Mouse (Mus musculus) lung, embryonic 16.5 days (tissue): ENCODE measurements around the gene Bphl. TPM values are rescaled to one million over a fixed set of nuclear protein-coding genes. Genes with fewer than 3 reads are reported as not detected.

Source experiments
- ATAC-seq: fragments of 200-750 bp; cut with Nextera tagmentation; 2 replicates; pipeline ENCODE4 v1.8.0; 2017; ENCODE audit warnings: low read depth, mild to moderate bottlenecking, moderate library complexity
- H3K27ac ChIP-seq: fragments of 300-500 bp; sonication (generic); 2 replicates; pipeline ENCODE4 v1.5.1; 2014; ENCODE audit warnings: mild to moderate bottlenecking, control low read depth, low read length
- H3K27me3 ChIP-seq: fragments of 300-500 bp; sonication (generic); 2 replicates; pipeline ENCODE4 v1.6.1; 2014; ENCODE audit warnings: low read depth, low read length, mixed read lengths; ENCODE audit not compliant: control insufficient read depth, insufficient read depth
- H3K36me3 ChIP-seq: fragments of 300-500 bp; sonication (generic); 2 replicates; pipeline ENCODE4 v1.6.1; 2014; ENCODE audit warnings: low read length; ENCODE audit not compliant: control insufficient read depth, insufficient read depth
- H3K4me1 ChIP-seq: fragments of 300-500 bp; sonication (generic); replicated peaks from 2 replicates; pipeline ENCODE4 v1.6.1; 2014; ENCODE audit warnings: low read length, mixed read lengths; ENCODE audit not compliant: control insufficient read depth, insufficient read depth
- H3K4me2 ChIP-seq: fragments of 300-500 bp; sonication (generic); 2 replicates; pipeline ENCODE4 v1.6.1; 2014; ENCODE audit warnings: low read depth, low read length, control low read depth
- H3K4me3 ChIP-seq: fragments of 300-500 bp; sonication (generic); 2 replicates; pipeline ENCODE4 v1.5.1; 2014; ENCODE audit warnings: mild to moderate bottlenecking, low read length, control low read depth
- H3K9ac ChIP-seq: fragments of 300-500 bp; sonication (generic); 2 replicates; pipeline ENCODE4 v1.6.1; 2014; ENCODE audit warnings: low read length, control low read depth
- H3K9me3 ChIP-seq: fragments of 300-500 bp; sonication (generic); 2 replicates; pipeline ENCODE4 v1.6.1; 2016; ENCODE audit warnings: low read length; ENCODE audit not compliant: control insufficient read depth
- WGBS: fragments of 180-500 bp; shearing (Covaris S2); extraction: QIAGEN DNeasy Blood & Tissue Kit; methylation state at CpG from one replicate; pipeline ENCODE4 v1.1.7; 2014; 5-methylcytosine and 5-hydroxymethylcytosine counted together
- polyA plus RNA-seq: library from polyadenylated mRNA; unstranded; fragments of >200 nt; fragmentation: Nextera tagmentation; extraction: Ambion mirVana; gene quantifications from 2 replicates; pipeline ENCODE4 v1.2.1, GENCODE M21; 2015

Bphl gene
- polyA plus RNA-seq, 1 experiment from 2014 or later = 70.6 TPM

- 55% methylated on average over 2 of the region's 2 CpGs for WGBS
- H3K27ac ChIP-seq = no peak overlapping the region
- H3K9ac ChIP-seq = no peak overlapping the region
- ATAC-seq = no peak
- peaks cover 25% of the 10 kb centered on the region for H3K36me3 ChIP-seq
- no peaks in the 10 kb centered on the region for H3K4me1 ChIP-seq
- H3K27me3 ChIP-seq = no peaks in the 10 kb centered on the region
- no peak overlapping the region for H3K4me3 ChIP-seq
- H3K9me3 ChIP-seq = peaks cover 4% of the 10 kb centered on the region; the same call in 1 of the 2 replicates
- no peak overlapping the region for H3K4me2 ChIP-seq
Measured at GRCm38 (mm10) chr13:34021998-34022397, 15.4 kb upstream of the Bphl start.

DNA sequence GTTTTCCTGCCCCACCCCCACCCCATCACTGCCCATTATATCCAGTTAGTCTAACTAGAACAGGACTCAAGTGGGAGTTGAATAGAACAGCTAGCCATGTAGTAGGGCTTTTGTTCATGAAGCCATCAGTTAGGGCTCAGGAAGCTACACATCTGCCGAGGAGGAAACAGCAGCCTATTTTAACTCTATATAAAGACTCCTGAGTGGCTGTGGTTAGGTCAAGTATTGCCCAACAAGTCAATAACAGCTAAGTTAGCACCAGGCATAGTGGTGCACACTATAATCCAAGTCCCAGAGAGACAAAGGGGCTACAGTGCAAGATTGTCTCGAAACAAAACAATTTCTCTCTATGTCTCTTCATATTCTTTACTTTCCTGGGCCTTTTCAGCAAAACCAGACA lies 5.4 kb upstream of the Bphl start:
- H3K36me3 ChIP-seq = peaks cover 34% of the 10 kb centered on the region
- H3K9me3 ChIP-seq = no peaks in the 10 kb centered on the region
- H3K4me1 ChIP-seq = peaks cover 6% of the 10 kb centered on the region
- no peak overlapping the region for H3K27ac ChIP-seq
- WGBS = 66% methylated on average over 2 of the region's 2 CpGs
- H3K4me3 ChIP-seq = no peak overlapping the region
- no peaks in the 10 kb centered on the region for H3K27me3 ChIP-seq
- H3K4me2 ChIP-seq = no peak overlapping the region
- no peak for ATAC-seq
- no peak overlapping the region for H3K9ac ChIP-seq

GRCm38 (mm10) chr13:34035424-34035823 lies 2.0 kb upstream of the Bphl start:
- H3K4me3 ChIP-seq = no peak overlapping the region
- no peak overlapping the region for H3K27ac ChIP-seq
- ATAC-seq = no peak
- H3K27me3 ChIP-seq = no peaks in the 10 kb centered on the region
- H3K9ac ChIP-seq = no peak overlapping the region
- H3K36me3 ChIP-seq = peaks cover 15% of the 10 kb centered on the region; the same call in 1 of the 2 replicates
- no peaks in the 10 kb centered on the region for H3K9me3 ChIP-seq
- H3K4me2 ChIP-seq = no peak overlapping the region
- peaks cover 20% of the 10 kb centered on the region for H3K4me1 ChIP-seq
- 61% methylated on average over 3 of the region's 3 CpGs for WGBS

GRCm38 (mm10) chr13:34036726-34037125 lies 671 bp upstream of the Bphl start:
- H3K9ac ChIP-seq = no peak overlapping the region
- H3K4me2 ChIP-seq = no peak overlapping the region
- WGBS = 59% methylated on average over 5 of the region's 5 CpGs
- no peak overlapping the region for H3K4me3 ChIP-seq
- ATAC-seq = peak; percentile 36; the same call in 1 of the 2 replicates
- peaks cover 20% of the 10 kb centered on the region for H3K4me1 ChIP-seq
- H3K27me3 ChIP-seq = no peaks in the 10 kb centered on the region
- no peaks in the 10 kb centered on the region for H3K9me3 ChIP-seq
- peak overlapping the region; percentile 88 for H3K27ac ChIP-seq
- H3K36me3 ChIP-seq = peaks cover 12% of the 10 kb centered on the region; the same call in 1 of the 2 replicates

DNA sequence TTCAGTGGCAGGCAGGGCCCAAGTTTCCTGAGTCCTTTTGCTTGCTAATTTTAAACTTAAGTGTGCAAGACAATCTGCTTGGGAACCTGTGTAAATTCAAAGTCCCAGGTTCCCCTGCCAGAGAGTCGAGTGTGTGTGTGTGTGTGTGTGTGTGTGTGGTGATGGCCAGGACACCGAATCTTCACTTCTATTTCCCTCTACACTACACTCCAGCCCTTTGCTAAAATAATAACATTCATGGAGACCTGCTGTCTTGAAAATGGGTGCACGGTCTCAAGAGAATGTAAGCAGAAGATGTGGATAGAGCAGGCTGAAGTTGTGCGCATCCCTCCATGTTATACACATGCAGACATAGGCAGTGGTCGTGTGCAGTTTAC lies 647 bp downstream of the Bphl start:
- Histone ChIP-seq H3K27ac (peak overlapping the region; percentile 88), H3K9me3 (no peaks in the 10 kb centered on the region), H3K9ac (peak overlapping the region; percentile 91), H3K4me2 (peak overlapping the region; percentile 77), H3K36me3 (peaks cover 6% of the 10 kb centered on the region; the same call in 1 of the 2 replicates), H3K4me3 (peak overlapping the region; percentile 76), H3K27me3 (no peaks in the 10 kb centered on the region), H3K4me1 (peaks cover 20% of the 10 kb centered on the region)
- WGBS = 33% methylated on average over 5 of the region's 5 CpGs
- ATAC-seq = peak; percentile 1; the same call in 1 of the 2 replicates

DNA sequence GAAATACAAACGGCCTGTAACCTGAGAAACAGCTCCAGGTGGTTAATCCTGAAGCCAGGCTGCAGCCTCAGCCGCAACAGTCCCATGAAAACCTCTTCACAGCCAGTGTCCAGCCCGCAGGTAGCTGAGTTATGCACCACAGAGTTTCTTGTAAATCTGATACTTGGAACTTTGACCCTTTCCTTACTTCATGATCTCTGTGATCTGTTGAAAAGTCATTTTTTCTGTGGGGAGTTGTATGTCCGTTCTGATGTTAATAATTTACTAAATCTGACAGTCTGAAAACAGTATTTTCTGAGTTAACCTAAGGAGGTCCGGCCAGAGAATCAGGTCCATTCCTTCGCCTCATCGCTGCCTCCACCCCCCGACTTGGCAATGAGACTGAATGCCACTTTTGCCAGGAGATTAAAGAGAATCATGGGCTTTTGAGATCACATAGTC lies 1.5 kb downstream of the Bphl start:
- ATAC-seq = no peak
- Histone ChIP-seq H3K4me3 (peak overlapping the region; percentile 76), H3K9ac (peak overlapping the region; percentile 32; the same call in 1 of the 2 replicates), H3K27ac (no peak overlapping the region), H3K36me3 (peaks cover 2% of the 10 kb centered on the region; the same call in 1 of the 2 replicates), H3K9me3 (no peaks in the 10 kb centered on the region), H3K27me3 (no peaks in the 10 kb centered on the region), H3K4me2 (peak overlapping the region; percentile 77), H3K4me1 (peaks cover 20% of the 10 kb centered on the region)
- 36% methylated on average over 8 of the region's 8 CpGs for WGBS

- Histone ChIP-seq H3K4me1 (peaks cover 20% of the 10 kb centered on the region), H3K27ac (no peak overlapping the region), H3K9me3 (no peaks in the 10 kb centered on the region), H3K27me3 (no peaks in the 10 kb centered on the region), H3K4me2 (no peak overlapping the region), H3K36me3 (no peaks in the 10 kb centered on the region), H3K9ac (no peak overlapping the region), H3K4me3 (no peak overlapping the region)
- no peak for ATAC-seq
- WGBS = 91% methylated on average over 3 of the region's 3 CpGs
Measured at GRCm38 (mm10) chr13:34040091-34040490, 2.7 kb downstream of the Bphl start.

GRCm38 (mm10) chr13:34043716-34044393 lies 6.5 kb downstream of the Bphl start:
- no peaks in the 10 kb centered on the region for H3K27me3 ChIP-seq
- no peak for ATAC-seq
- H3K36me3 ChIP-seq = no peaks in the 10 kb centered on the region
- H3K4me3 ChIP-seq = no peak overlapping the region
- no peak overlapping the region for H3K9ac ChIP-seq
- H3K27ac ChIP-seq = no peak overlapping the region
- 64% methylated on average over 7 of the region's 7 CpGs for WGBS
- no peaks in the 10 kb centered on the region for H3K9me3 ChIP-seq
- H3K4me2 ChIP-seq = no peak overlapping the region
- H3K4me1 ChIP-seq = peaks cover 6% of the 10 kb centered on the region

DNA sequence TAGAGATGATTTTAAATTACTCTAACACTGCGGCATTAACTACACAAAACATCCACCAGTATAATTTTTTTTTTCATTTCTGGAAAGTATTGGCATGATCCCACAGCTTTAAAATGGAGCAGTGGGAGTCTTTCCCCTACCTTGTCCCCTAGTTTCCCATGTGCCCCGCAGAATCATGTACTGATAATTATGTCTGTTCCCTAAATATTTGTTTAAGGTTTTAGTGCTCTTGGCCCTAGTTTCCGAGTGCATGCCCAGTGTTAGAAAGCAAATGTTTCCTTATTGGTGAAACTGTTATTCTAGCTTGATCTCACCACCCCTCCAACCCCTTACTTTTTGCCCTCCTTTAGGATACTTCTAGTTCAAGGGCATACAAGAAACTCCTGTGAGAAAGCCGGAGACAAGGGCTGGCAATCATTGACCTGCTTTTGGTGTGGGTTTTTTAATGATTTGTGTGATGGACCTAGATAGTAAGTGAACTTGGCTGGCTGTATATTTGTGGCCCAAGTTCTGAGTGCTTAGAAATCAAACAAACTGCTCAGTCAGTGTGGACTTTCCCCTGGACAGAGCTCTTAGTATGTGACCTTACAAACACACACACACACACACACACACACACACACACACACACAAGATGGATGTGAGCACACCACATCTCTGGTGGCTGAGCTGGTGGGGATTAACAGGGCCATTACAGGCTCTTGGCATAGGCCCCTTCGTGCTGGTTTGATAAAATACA lies 8.3 kb downstream of the Bphl start:
- no peak for ATAC-seq
- H3K27ac ChIP-seq = no peak overlapping the region
- H3K36me3 ChIP-seq = peaks cover 4% of the 10 kb centered on the region; the same call in 1 of the 2 replicates
- H3K4me3 ChIP-seq = no peak overlapping the region
- no peaks in the 10 kb centered on the region for H3K27me3 ChIP-seq
- H3K4me1 ChIP-seq = 0 out of 2 replicates have a peak, but pooled peaks cover 2% of the 10 kb centered on the region
- H3K4me2 ChIP-seq = no peak overlapping the region
- 51% methylated on average over 5 of the region's 5 CpGs for WGBS
- no peaks in the 10 kb centered on the region for H3K9me3 ChIP-seq
- H3K9ac ChIP-seq = no peak overlapping the region
